Mouse (Mus musculus): Measurements from ENCODE around the gene Lrrc46.

The Lrrc46 gene

DNA sequence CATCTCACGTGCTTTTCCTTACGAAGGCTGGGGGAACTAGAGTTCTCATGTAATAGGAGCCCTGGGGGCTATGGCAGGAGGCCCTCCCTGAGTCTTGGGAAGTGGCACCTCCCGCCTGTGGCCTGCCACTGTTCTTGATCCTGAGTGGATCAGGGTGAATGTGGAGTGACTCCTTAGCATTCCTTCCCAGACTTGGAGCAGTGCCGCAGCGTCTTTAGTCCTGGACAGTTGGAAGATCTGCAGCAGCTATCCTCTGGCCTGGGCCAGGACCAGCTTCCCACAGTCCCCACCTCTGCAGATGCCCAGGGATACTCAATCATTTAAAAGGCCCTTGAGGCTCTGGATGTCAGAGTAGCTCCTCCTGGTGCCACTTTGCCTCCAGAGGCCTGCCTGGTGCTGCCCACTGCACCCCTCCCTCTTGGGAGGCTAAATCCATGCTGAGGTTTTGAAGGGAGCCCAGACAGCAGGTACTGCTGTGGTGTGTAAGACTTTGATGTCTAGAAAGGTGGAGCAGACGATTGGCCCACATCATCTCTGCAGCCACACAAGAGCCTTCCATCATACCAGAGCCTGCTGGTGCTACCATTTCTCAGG lies 8.4 kb upstream of the Lrrc46 start:
- no peak for DNase-seq (ENCODE audit: low read depth, low spot score)

DNA sequence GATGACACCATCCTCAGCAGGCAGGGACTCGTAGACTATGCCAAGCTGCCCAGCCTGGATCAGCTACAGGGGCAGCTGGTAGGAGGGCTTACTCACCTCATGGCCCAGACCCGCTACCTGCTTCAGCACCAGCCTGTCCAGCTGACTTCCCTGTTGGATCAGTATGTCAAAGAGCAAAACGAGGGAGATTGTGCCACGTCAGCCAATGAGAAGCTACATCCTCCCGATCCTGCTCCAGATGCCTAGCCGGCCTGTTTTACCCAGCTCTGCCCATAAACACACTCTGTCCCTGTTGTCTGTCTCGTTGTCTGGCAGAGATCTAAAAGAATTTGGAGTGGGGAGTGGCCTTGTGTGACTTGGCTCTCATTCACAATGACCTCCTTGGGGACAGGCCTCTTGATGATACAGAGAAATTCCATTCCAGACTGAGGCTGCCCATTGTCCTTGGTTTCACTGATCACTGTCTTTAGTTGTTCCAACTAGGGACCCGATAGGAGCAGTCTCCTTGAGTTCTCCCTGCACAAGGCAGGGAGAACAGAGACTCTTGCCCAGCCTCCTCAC lies 7.0 kb upstream of the Lrrc46 start:
- DNase-seq (ENCODE audit: low read depth, low spot score): no peak

DNA sequence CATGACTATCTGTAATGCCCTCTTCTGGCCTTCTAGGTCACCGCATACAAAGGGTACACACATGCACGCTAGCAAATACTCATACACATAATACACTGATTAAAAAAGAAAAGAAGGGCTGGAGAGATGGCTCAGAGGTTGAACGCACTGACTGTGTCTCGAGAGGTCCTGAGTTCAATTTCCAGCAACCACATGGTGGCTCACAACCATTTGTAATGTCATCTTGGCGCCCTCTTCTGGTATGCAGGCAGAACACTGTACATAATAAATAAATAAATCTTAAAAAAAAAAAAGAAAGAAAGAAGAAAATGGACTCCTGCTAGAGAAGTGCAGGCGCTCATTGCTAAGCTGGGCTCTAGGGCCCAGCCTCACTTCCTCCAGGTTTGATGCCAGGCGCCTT lies 4.7 kb upstream of the Lrrc46 start:
- no peak for DNase-seq (ENCODE audit: low read depth, low spot score)

DNA sequence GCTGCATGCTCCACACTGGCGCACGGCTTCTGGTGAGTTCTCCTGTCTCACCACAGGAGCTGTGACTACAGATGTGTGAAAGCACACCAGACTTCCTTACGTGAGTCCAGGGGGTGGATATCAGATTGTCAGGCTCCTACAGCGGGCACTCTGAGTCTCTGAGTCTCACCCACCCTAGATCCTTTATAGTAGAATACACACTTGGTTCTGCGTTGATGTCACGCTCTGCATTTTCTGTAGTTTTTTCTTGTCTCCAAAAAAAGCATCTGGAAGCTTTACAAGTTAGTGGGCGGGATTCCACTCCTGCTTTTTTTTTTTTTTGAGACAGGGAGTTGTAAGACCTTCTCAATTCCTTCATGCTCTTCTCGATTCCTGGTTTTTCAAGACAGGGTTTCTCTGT lies 3.7 kb upstream of the Lrrc46 start:
- DNase-seq (ENCODE audit: low read depth, low spot score): no peak

DNA sequence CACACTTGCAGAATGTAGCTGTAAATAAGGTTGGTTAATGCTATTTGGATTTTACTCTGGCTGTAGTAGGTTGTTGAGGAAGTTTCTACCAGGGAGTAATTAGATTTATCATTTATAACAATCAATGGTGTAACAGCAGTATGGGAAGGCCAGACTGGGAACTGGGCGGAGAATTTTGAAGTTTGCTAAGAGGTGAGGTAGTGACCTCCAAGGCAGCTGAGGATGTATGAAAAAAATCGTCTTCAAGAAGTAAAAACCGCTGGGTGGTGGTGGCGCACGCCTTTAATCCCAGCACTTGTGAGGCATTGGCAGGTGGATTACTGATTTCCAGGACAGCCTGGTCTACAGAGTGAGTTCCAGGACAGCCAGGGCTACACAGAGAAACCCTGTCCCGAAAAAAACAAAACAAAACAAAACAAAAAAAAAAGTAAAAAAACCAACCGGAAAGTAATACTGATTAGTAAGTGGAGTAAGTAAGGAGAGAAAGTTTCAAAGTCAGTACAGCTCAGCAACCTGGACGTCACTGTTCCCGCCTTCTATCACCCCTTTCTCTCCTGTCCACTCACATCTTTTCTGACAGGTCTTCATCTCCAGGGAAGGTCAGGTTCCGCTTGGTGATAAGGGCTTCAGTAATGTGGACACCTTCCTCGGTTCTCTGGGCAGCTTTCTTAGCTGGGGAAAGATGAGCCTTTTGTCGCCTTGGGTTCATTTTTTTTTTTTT lies 746 bp downstream of the Lrrc46 start:
- DNase-seq (ENCODE audit: low read depth, low spot score): no peak

DNA sequence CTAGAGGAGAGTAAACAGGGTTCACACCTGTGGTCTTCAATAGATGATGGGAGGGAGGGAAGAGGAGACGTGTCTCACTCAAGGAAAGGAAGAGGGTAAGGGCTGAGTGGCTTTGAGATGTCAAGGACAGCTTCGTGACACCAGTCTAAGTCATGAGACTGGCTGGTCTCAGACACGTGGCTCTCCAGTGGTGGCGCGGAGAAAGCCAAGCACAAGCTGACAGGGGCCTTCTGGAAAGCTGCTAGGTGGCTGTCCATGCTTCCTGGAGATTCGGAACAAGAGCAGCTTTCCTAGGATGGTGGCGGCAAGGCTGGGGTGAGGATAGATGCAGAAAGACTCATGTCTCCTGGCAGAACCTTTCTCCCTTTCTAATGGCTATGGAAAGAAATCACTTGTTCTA lies 2.3 kb downstream of the Lrrc46 start:
- no peak for DNase-seq (ENCODE audit: low read depth, low spot score)

DNA sequence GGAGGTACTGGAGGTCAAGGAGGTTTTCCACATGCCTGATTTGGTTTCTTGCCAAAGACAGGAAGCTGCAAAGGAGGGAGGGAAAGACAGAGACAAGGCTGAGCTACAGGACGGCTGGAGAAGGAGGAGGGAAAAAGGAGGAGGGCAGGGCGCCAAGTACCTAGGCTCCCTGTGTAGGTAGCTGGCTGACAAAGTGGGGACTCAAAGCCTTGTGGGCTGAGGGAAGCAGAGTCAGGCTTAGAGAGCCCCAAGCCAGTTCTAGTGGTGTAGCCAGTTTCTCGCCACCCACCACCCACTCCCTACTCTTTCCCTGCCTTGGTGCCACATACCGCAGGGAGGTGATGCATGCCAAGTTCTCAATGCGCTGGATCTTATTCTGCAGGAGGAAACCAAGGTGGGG lies 5.1 kb downstream of the Lrrc46 start:
- no peak for DNase-seq (ENCODE audit: low read depth, low spot score)

DNA sequence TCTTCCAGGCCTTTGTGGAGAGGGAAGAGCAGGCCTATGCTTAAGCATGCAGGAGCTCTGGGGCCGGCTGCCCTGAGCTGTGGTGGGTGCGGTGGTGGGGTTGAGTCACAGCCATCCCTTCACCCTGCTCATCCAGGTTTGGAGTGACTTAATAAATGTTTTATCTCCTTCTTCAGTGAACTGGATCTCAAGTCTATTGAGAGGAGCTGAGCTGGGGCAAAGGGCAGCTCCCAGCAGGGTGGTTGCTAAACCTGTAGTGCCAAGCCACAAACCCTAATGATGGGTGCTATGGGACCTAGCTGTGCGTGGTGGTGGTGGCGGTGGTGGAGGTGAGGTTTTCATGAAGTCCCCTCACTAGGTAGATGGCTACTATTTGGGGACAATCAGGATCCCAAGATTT lies 7.4 kb downstream of the Lrrc46 start:
- DNase-seq (ENCODE audit: low read depth, low spot score): no peak

DNA sequence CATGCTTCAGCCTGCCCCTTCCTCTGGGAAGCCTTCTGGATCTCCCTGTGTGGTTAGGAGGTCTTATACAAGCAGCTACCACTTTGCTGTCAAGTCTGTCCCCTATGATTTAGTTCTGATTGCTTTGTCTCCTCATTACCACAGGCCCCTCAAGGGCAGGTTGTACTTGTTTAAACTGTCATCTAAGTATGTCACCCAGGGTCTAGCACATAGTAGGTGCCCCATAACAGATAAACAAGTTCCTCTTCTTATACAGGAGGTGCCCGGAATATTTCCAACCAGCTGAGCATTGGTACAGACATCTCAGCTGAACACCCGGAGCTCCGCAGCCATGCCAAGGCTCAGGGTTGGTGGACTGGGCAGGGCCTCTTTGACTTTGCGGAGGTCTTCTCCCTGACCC lies 8.7 kb downstream of the Lrrc46 start:
- DNase-seq (ENCODE audit: low read depth, low spot score): no peak

DNA sequence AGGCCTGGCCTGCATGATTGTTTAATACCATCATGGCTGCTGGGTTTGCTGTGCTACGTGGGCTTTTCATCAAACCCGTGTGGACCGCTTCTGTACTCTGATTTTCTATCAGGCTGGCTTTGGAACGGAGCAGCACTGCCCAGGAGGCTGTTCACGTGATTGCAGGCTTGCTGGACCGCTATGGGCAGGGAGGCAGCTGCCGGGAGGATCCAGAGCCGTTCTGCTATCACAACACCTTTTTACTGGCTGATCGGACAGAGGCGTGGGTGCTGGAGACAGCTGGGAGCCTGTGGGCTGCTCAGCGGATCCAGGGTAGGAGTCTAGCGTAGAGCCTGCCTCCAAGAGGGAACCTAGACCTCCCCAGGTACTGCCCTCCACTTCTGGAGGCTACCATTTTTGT lies 9.2 kb downstream of the Lrrc46 start:
- DNase-seq (ENCODE audit: low read depth, low spot score): no peak

DNA sequence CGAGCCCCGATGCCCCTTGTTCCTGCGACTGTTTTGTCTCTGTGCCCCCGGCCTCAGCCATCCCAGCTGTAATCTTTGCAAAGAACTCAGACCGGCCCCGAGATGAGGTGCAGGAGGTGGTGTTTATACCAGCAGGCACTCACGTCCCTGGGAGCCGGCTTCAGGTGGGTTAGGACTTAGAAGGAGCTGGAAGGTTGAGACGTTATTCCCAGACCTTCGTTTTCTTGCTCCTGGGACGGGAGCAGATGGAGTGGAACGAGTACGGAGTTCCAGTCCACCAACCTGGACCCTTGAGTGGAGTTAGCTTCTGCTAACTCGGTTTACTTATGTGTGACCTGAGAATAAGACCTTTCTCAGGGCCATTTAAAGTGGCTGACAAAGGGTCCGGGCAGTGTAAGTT lies 10.8 kb downstream of the Lrrc46 start:
- no peak for DNase-seq (ENCODE audit: low read depth, low spot score)

DNA sequence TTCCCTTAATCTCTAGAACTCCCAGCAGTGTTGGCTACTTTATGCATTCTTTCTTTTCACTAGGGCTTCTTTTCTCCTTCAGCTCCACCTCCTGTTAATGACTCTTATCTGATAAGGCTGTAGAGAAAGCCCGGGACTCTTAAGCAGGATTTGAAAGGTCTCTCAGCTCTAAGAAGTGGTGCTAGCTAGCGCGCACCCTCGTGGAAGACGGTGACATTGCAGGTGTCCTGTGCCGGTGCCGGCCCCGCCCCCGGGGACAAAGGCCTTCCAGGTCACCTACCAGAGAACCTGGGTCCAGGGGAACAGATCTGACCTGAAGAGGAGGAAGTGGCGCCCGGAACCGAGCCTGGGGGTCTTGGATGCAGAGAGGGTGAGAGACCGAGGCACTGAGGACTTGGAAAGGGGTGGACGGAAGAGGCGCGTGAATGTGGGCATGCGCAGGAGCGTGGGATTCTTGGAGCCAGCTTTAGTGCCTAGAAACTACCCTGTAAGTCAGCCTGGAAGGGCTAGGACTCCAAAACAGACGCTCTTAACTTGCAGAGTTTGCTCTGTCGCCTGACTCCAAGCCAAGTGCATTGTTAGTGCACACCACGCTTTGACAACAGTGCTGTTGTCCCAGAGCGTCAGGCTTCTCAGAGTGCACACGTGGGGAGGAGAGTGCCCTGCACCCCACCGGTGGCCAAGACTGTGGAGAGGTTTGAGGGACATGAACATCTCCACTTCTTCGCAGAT lies 11.4 kb downstream of the Lrrc46 start, which contains the start of gene Scrn2:
Gene Scrn2, plus strand, starts transcription at position 253 of the 732 bp plus-strand sequence.
- DNase-seq (ENCODE audit: low read depth, low spot score): peak; percentile 77

DNA sequence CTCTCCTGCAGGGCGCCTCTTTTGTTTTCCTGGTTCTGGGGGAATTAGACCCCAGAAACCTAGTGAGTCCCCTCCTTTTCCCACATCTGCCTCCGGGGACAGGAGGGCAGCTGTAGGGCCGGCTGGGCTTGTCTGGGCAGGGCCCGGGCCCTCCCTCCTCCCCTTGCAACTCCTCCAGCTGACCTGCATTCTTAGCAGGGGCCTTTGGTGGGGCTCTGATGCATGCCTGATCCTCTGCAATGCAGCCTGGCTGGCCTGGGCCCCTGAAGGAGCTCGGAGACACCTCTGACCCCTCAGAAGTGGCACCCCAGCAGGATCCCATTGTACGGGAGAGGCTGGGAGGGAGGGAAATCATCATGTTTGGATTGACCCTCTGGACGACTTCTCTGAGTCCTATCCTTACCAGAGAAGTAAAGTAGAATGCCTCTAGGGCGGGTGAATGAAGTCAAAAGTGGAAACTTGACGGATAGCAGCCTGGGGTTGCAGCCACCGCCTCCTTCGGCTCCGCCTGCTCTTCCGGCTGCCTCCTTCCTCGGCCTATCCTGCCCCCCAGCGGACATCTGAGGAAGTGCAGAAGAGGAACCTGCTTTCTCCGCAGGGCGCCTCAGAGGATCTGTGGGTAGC lies 15.4 kb downstream of the Lrrc46 start:
- peak; percentile 69 for DNase-seq (ENCODE audit: low read depth, low spot score)

DNA sequence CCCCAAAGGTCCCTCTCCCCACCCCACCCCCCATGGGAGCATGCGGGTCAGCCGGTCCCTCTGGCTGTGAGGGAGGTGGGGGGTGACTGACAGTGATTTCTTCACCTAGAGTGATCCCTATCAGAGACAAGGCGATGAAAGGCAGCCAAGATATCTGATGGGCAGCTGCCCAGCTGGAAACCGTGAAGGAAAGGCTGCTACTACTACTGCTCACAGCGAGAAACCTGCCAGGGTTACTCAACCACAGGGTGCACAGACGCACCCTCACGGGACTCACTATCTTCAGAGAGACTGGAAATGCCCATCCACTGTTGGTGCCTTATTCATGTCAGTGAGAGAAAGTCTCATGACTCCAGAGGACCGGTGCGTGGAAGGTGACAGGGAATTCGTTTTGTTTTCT lies 16.2 kb downstream of the Lrrc46 start:
- DNase-seq (ENCODE audit: low read depth, low spot score): no peak

DNA sequence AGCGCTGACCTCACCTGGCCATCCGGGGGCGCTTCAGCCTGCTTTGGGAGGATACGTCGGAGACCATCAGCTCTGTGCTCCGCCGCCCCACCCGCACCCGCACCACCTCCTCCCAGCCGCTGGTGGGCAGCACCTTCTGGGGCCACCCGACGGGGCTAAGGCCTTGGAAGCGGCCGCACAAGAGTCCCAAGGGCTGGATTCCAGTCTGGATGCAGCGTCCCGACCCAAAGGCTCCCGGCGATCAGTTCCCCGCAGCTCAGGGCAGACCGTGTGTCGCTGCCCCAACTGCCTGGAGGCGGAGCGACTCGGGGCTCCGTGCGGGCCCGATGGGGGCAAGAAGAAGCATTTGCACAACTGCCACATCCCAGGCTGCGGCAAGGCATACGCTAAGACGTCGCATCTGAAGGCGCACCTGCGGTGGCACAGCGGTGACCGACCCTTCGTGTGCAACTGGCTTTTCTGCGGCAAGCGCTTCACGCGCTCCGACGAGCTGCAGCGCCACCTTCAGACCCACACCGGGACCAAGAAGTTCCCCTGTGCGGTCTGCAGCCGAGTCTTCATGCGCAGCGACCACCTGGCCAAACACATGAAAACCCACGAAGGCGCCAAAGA lies 19.2 kb downstream of the Lrrc46 start:
- peak; percentile 58 for DNase-seq (ENCODE audit: low read depth, low spot score)

DNA sequence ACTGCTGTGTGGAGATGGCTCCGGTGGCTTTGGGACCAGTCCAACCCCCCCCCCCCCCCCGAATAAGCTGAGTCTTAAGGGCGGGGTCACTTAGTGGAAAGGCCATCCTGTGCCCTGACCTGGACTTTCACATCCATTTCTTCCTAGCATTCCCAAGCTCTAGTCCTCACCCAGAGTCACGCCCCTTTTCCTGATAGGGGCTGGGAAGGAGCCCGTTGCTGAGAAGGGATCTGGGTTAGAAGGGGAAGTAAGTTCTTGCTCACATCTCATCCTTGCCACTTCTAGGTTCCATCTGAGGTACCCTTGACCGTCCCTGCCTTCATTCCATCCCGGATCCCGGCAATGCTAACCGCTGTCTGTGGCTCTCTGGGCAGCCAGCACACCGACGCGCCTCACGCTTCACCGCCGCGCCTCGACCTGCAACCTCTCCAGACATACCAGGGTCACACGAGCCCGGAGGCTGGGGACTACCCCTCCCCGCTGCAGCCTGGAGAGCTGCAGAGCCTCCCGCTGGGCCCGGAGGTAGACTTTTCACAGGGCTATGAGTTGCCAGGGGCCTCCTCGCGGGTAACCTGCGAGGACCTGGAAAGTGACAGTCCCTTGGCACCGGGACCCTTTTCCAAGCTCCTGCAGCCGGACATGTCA lies 20.0 kb downstream of the Lrrc46 start:
- DNase-seq (ENCODE audit: low read depth, low spot score): no peak

DNA sequence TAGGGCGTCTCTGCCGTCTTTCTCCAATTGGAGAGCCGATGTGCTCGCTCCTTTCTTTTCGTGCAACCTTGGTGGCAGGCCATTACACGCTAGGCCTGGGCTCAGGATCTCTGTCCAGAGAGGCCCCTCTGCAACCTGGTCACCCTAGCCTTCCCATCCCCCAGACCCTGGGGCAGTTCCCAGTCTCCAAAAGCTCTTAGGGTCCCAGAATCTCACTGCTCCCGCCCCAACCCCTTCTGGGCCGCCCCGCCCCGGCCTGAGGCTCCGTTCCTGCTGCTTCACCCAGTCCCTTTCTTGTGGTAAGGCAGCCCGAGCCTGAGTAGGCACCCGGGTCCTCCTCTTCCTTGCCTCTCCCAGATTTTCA lies 21.9 kb downstream of the Lrrc46 start:
- no peak for DNase-seq (ENCODE audit: low read depth, low spot score)

DNA sequence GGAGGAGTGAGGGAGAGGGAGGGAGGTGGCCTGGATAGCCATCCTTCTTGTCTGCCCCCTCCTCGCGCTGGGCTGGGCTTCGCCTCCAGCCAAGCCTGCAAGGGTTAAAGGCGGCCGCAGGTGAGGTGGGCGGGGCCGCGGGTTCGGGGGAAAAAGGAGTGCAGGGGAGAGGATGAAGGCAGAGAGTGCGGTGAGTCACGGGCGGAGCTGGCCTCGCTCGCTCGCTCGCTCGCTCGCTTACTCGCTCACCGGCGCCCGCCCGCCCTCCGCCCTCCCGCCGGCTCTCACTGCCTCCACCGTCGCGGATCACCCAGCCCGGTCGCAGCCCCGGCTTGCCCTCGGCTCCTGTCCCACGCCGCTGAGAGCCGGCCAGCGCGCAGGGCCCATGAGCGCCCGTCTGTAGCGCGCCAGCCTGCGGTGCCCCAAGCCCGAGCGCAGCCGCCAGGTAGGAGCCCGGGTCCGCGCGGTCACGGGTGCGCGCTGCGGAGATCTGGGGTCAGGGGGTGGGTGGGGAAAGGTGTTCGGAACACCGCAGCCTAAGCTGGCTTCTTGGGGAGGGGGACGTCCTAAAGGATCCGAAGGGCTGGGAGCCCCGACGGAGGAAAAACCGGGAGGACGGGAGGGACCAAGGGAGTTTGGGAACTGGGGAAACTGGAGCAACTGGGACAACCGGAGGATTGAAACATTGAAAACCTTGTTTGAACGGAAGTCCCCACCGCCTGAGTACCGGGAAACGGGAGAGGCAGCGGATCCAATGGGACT lies 22.4 kb downstream of the Lrrc46 start:
- no peak for DNase-seq (ENCODE audit: low read depth, low spot score)

DNA sequence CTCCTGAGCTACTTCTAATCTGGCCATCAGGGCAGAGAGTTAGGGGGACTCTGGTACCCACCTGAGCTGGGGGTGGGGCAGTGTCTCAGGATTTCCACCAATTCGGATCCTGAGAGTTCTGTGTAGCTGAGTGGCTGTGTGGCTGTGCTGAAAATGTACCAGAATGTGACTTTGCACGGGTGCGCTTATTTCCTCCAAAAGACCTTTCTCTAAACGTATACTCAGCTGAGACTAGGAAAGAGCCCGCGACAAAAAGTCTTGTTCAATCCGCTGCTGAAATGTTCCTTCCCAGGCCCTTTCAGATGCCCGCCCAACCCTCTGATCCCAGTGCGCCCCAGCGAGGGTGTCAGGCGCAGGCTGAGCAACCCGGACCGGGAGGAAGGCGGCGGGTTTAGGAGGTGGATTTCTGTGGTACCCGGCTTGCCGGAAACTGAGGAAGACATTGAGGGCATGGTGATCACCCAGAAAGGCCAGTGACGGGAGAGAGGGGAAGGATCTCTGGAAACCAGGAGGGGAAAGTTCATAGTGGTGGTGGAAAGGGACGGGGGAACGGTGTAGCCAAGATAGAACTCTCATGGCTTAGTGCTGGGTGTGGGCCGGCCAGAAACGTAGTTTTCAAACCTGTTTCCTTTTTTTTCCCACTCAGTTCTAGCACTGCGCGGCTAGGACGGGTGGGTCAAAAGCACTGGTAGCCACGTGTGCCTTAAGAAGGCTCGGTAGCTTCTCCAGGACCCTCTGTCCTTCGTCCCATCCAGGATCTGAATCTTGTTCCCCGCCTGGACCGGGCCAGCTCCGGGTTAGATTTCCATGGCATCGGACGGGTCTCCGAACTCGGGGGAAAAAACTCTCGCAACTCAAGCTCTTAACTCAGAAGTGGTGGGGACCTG lies 23.3 kb downstream of the Lrrc46 start:
- DNase-seq (ENCODE audit: low read depth, low spot score): no peak
